Mouse (Mus musculus): ENCODE measurements at regions not wholly inside any gene's neighbourhood (a gene's known extent, or its start where the extent isn't known, plus 50 kb on each side); places are given as distances from the start of the nearest gene placed in this dataset.

GRCm38 (mm10) chr11:55974224-55974875 is 66.5 kb downstream of the Nmur2 start:
- Histone ChIP-seq H3K4me1 (ENCODE audit: control insufficient read depth, insufficient read depth, low read length) (no peaks in the 10 kb centered on the region), H3K36me3 (ENCODE audit: control insufficient read depth, insufficient read depth, low read length) (no peaks in the 10 kb centered on the region), H3K9me3 (ENCODE audit: control insufficient read depth, low read length) (no peaks in the 10 kb centered on the region), H3K9ac (ENCODE audit: low read length) (no peak overlapping the region), H3K4me2 (ENCODE audit: low read depth, severe bottlenecking) (no peak overlapping the region), H3K4me3 (ENCODE audit: low read depth, low read length) (no peak overlapping the region), H3K27ac (replicated peaks; ENCODE audit: low read depth, low read length) (no peak overlapping the region), H3K27me3 (ENCODE audit: control insufficient read depth, insufficient read depth, low read length) (no peaks in the 10 kb centered on the region)
- ATAC-seq (ENCODE audit: insufficient number of reproducible peaks, low FRiP score, low TSS enrichment, low read depth), result no peak
- WGBS, result 35% methylated on average over 10 of the region's 10 CpGs
- DNase-seq (ENCODE audit: low spot score), result no peak

GRCm38 (mm10) chr11:55966580-55966979 is 74.2 kb downstream of the Nmur2 start:
- Histone ChIP-seq H3K27me3 (ENCODE audit: control insufficient read depth, insufficient read depth, low read length) (no peaks in the 10 kb centered on the region), H3K4me2 (ENCODE audit: low read depth, severe bottlenecking) (no peak overlapping the region), H3K4me1 (ENCODE audit: control insufficient read depth, insufficient read depth, low read length) (no peaks in the 10 kb centered on the region), H3K27ac (replicated peaks; ENCODE audit: low read depth, low read length) (no peak overlapping the region), H3K36me3 (ENCODE audit: control insufficient read depth, insufficient read depth, low read length) (no peaks in the 10 kb centered on the region), H3K4me3 (ENCODE audit: low read depth, low read length) (no peak overlapping the region), H3K9me3 (ENCODE audit: control insufficient read depth, low read length) (no peaks in the 10 kb centered on the region), H3K9ac (ENCODE audit: low read length) (no peak overlapping the region)
- DNase-seq (ENCODE audit: low spot score) (no peak), ATAC-seq (ENCODE audit: insufficient number of reproducible peaks, low FRiP score, low TSS enrichment, low read depth) (no peak)

GRCm38 (mm10) chr11:55958372-55958771 is 82.4 kb downstream of the Nmur2 start:
- Histone ChIP-seq H3K27me3 (ENCODE audit: control insufficient read depth, insufficient read depth, low read length) (no peaks in the 10 kb centered on the region), H3K4me3 (ENCODE audit: low read depth, low read length) (no peak overlapping the region), H3K27ac (replicated peaks; ENCODE audit: low read depth, low read length) (no peak overlapping the region), H3K4me1 (ENCODE audit: control insufficient read depth, insufficient read depth, low read length) (no peaks in the 10 kb centered on the region), H3K9me3 (ENCODE audit: control insufficient read depth, low read length) (no peaks in the 10 kb centered on the region), H3K9ac (ENCODE audit: low read length) (no peak overlapping the region), H3K4me2 (ENCODE audit: low read depth, severe bottlenecking) (no peak overlapping the region), H3K36me3 (ENCODE audit: control insufficient read depth, insufficient read depth, low read length) (no peaks in the 10 kb centered on the region)
- DNase-seq (ENCODE audit: low spot score), result no peak
- 42% methylated on average over 1 of the region's 1 CpGs for WGBS
- ATAC-seq (ENCODE audit: insufficient number of reproducible peaks, low FRiP score, low TSS enrichment, low read depth), result no peak

- WGBS, result 79% methylated on average over 2 of the region's 2 CpGs
- no peak overlapping the region for H3K27ac ChIP-seq (replicated peaks; ENCODE audit: low read depth, low read length)
- H3K4me3 ChIP-seq (ENCODE audit: low read depth, low read length), result no peak overlapping the region
- H3K4me2 ChIP-seq (ENCODE audit: low read depth, severe bottlenecking), result no peak overlapping the region
- H3K4me1 ChIP-seq (ENCODE audit: control insufficient read depth, insufficient read depth, low read length), result no peaks in the 10 kb centered on the region
- H3K9ac ChIP-seq (ENCODE audit: low read length), result no peak overlapping the region
- H3K36me3 ChIP-seq (ENCODE audit: control insufficient read depth, insufficient read depth, low read length), result no peaks in the 10 kb centered on the region
- H3K9me3 ChIP-seq (ENCODE audit: control insufficient read depth, low read length), result no peaks in the 10 kb centered on the region
- ATAC-seq (ENCODE audit: insufficient number of reproducible peaks, low FRiP score, low TSS enrichment, low read depth) (no peak), DNase-seq (ENCODE audit: low spot score) (no peak)
- no peaks in the 10 kb centered on the region for H3K27me3 ChIP-seq (ENCODE audit: control insufficient read depth, insufficient read depth, low read length)
Measured at GRCm38 (mm10) chr11:55957355-55957754, 83.5 kb downstream of the Nmur2 start.

- Histone ChIP-seq H3K4me2 (ENCODE audit: low read depth, severe bottlenecking) (no peak overlapping the region), H3K36me3 (ENCODE audit: control insufficient read depth, insufficient read depth, low read length) (no peaks in the 10 kb centered on the region), H3K9me3 (ENCODE audit: control insufficient read depth, low read length) (no peaks in the 10 kb centered on the region), H3K9ac (ENCODE audit: low read length) (no peak overlapping the region), H3K27me3 (ENCODE audit: control insufficient read depth, insufficient read depth, low read length) (no peaks in the 10 kb centered on the region), H3K4me1 (ENCODE audit: control insufficient read depth, insufficient read depth, low read length) (no peaks in the 10 kb centered on the region), H3K4me3 (ENCODE audit: low read depth, low read length) (no peak overlapping the region), H3K27ac (replicated peaks; ENCODE audit: low read depth, low read length) (no peak overlapping the region)
- DNase-seq (ENCODE audit: low spot score) (no peak), ATAC-seq (ENCODE audit: insufficient number of reproducible peaks, low FRiP score, low TSS enrichment, low read depth) (no peak)
- 6% methylated on average over 2 of the region's 2 CpGs for WGBS
Measured at GRCm38 (mm10) chr11:55953696-55954095, 87.1 kb downstream of the Nmur2 start.

- no peak for ATAC-seq (ENCODE audit: insufficient number of reproducible peaks, low FRiP score, low TSS enrichment, low read depth)
- DNase-seq (ENCODE audit: low spot score), result no peak
- WGBS, result 74% methylated on average over 3 of the region's 3 CpGs
- H3K4me2 ChIP-seq (ENCODE audit: low read depth, severe bottlenecking), result no peak overlapping the region
- H3K9ac ChIP-seq (ENCODE audit: low read length), result no peak overlapping the region
- no peak overlapping the region for H3K27ac ChIP-seq (replicated peaks; ENCODE audit: low read depth, low read length)
- H3K9me3 ChIP-seq (ENCODE audit: control insufficient read depth, low read length), result no peaks in the 10 kb centered on the region
- H3K4me1 ChIP-seq (ENCODE audit: control insufficient read depth, insufficient read depth, low read length), result no peaks in the 10 kb centered on the region
- no peaks in the 10 kb centered on the region for H3K27me3 ChIP-seq (ENCODE audit: control insufficient read depth, insufficient read depth, low read length)
- H3K36me3 ChIP-seq (ENCODE audit: control insufficient read depth, insufficient read depth, low read length), result no peaks in the 10 kb centered on the region
- no peak overlapping the region for H3K4me3 ChIP-seq (ENCODE audit: low read depth, low read length)
Measured at GRCm38 (mm10) chr11:55949596-55949995, 91.2 kb downstream of the Nmur2 start.

- Histone ChIP-seq H3K36me3 (ENCODE audit: control insufficient read depth, insufficient read depth, low read length) (no peaks in the 10 kb centered on the region), H3K27ac (replicated peaks; ENCODE audit: low read depth, low read length) (no peak overlapping the region), H3K4me3 (ENCODE audit: low read depth, low read length) (no peak overlapping the region), H3K27me3 (ENCODE audit: control insufficient read depth, insufficient read depth, low read length) (no peaks in the 10 kb centered on the region), H3K4me1 (ENCODE audit: control insufficient read depth, insufficient read depth, low read length) (no peaks in the 10 kb centered on the region), H3K4me2 (ENCODE audit: low read depth, severe bottlenecking) (no peak overlapping the region), H3K9me3 (ENCODE audit: control insufficient read depth, low read length) (no peaks in the 10 kb centered on the region), H3K9ac (ENCODE audit: low read length) (no peak overlapping the region)
- DNase-seq (ENCODE audit: low spot score) (no peak), ATAC-seq (ENCODE audit: insufficient number of reproducible peaks, low FRiP score, low TSS enrichment, low read depth) (no peak)
- WGBS, result 6% methylated on average over 9 of the region's 9 CpGs
Measured at GRCm38 (mm10) chr11:55946629-55947240, 94.1 kb downstream of the Nmur2 start.

- ATAC-seq (ENCODE audit: insufficient number of reproducible peaks, low FRiP score, low TSS enrichment, low read depth) (no peak), DNase-seq (ENCODE audit: low spot score) (no peak)
- Histone ChIP-seq H3K9ac (ENCODE audit: low read length) (no peak overlapping the region), H3K4me3 (ENCODE audit: low read depth, low read length) (no peak overlapping the region), H3K4me1 (ENCODE audit: control insufficient read depth, insufficient read depth, low read length) (no peaks in the 10 kb centered on the region), H3K4me2 (ENCODE audit: low read depth, severe bottlenecking) (no peak overlapping the region), H3K36me3 (ENCODE audit: control insufficient read depth, insufficient read depth, low read length) (no peaks in the 10 kb centered on the region), H3K9me3 (ENCODE audit: control insufficient read depth, low read length) (no peaks in the 10 kb centered on the region), H3K27ac (replicated peaks; ENCODE audit: low read depth, low read length) (no peak overlapping the region), H3K27me3 (ENCODE audit: control insufficient read depth, insufficient read depth, low read length) (no peaks in the 10 kb centered on the region)
- 69% methylated on average over 3 of the region's 3 CpGs for WGBS
Measured at GRCm38 (mm10) chr11:55946028-55946427, 94.8 kb downstream of the Nmur2 start.

- Histone ChIP-seq H3K4me3 (ENCODE audit: low read depth, low read length) (no peak overlapping the region), H3K27ac (replicated peaks; ENCODE audit: low read depth, low read length) (no peak overlapping the region), H3K36me3 (ENCODE audit: control insufficient read depth, insufficient read depth, low read length) (no peaks in the 10 kb centered on the region), H3K27me3 (ENCODE audit: control insufficient read depth, insufficient read depth, low read length) (no peaks in the 10 kb centered on the region), H3K4me1 (ENCODE audit: control insufficient read depth, insufficient read depth, low read length) (no peaks in the 10 kb centered on the region), H3K9ac (ENCODE audit: low read length) (no peak overlapping the region), H3K9me3 (ENCODE audit: control insufficient read depth, low read length) (no peaks in the 10 kb centered on the region), H3K4me2 (ENCODE audit: low read depth, severe bottlenecking) (no peak overlapping the region)
- DNase-seq (ENCODE audit: low spot score) (no peak), ATAC-seq (ENCODE audit: insufficient number of reproducible peaks, low FRiP score, low TSS enrichment, low read depth) (no peak)
- 80% methylated on average over 2 of the region's 2 CpGs for WGBS
Measured at GRCm38 (mm10) chr11:55939983-55940382, 100.8 kb downstream of the Nmur2 start.
